Comparison of ENCODE assay signal across 15 mouse cellular contexts in genomic region chr8:91383811-91384210, GRCm38 (mm10).
A peak's percentile ranks its signal among the peaks of the same experiment; 100 is the strongest.
DNase-seq lines count a peak whose midpoint lies in the region; ATAC-seq and TF ChIP-seq lines count a peak whose summit lies in the region.
"Had no signal": no experiment of that assay in that cellular context is flagged by ENCODE, and none has a peak within 500 bp of the region (broad histone marks: within the 10 kb centered on the region; RNA-seq: fewer than 3 reads in every experiment).

No protein-coding gene starts in this region.

- DNase-seq in liver, adult 2 months (ENCODE audit: extremely low read depth, low read depth, low spot score): no peak
- DNase-seq in retina, postnatal 1 day: peak; percentile 81
- DNase-seq in retina, embryonic 14.5 days (ENCODE audit: low spot score): no peak
- peak; percentile 56 for DNase-seq in fat pad, adult 2 months (ENCODE audit: extremely low read depth, low read depth, low spot score)
- no peak for DNase-seq in stomach, postnatal 0 days (ENCODE audit: low spot score)
- no peak for DNase-seq in kidney, adult 18-20 months
- DNase-seq: cerebellum, adult 18-20 months; gastrocnemius, postnatal 25 days; kidney, adult 9 months; liver, embryonic 13.5 days had no signal

- no peak for TF ChIP-seq POLR2A in liver, adult 2 months (IDR thresholded peaks at IDR 0.05; ENCODE audit: extremely low read depth, insufficient read depth, low read length)

- H3K9me3 ChIP-seq in liver, embryonic 12.5 days (replicated peaks): no peaks in the 10 kb centered on the region
- no peaks in the 10 kb centered on the region for H3K9me3 ChIP-seq in stomach, postnatal 0 days (ENCODE audit: control insufficient read depth, low read length)
- H3K9me3 ChIP-seq: heart, embryonic 13.5 days; liver, embryonic 13.5 days had no signal

- ATAC-seq in liver, embryonic 12.5 days: no peak
- no peak for ATAC-seq in stomach, postnatal 0 days (ENCODE audit: low FRiP score, low TSS enrichment)
- no peak for ATAC-seq in inflammation-experienced regulatory T-cells, adult 6 months
- ATAC-seq: CD4-positive, CD25-positive, alpha-beta regulatory T cell, adult 4 months had no signal

- 81% methylated on average over 11 of the region's 11 CpGs for WGBS in liver, adult 2 months
- 86% methylated on average over 11 of the region's 11 CpGs for WGBS in liver, embryonic 12.5 days (ENCODE audit: insufficient replicate concordance)
- WGBS in stomach, postnatal 0 days: 78% methylated on average over 11 of the region's 11 CpGs

- peaks cover 24% of the 10 kb centered on the region; the same call in 1 of the 2 replicates for H3K79me2 ChIP-seq in liver, adult 2 months (ENCODE audit: control insufficient read depth, insufficient read depth, low read length)

- H3K9ac ChIP-seq in liver, adult 2 months (ENCODE audit: low read depth, low read length): peak overlapping the region; percentile 33
- no peak overlapping the region for H3K9ac ChIP-seq in liver, embryonic 12.5 days
- no peak overlapping the region for H3K9ac ChIP-seq in stomach, postnatal 0 days (ENCODE audit: low read length)
- H3K9ac ChIP-seq: heart, embryonic 13.5 days; hindbrain, embryonic 14.5 days; liver, embryonic 13.5 days had no signal

- no peak overlapping the region for H3K4me3 ChIP-seq in liver, adult 2 months (ENCODE audit: insufficient read depth, low read depth, low read length)
- no peak overlapping the region for H3K4me3 ChIP-seq in liver, embryonic 12.5 days
- H3K4me3 ChIP-seq in stomach, postnatal 0 days (ENCODE audit: low read depth, low read length): no peak overlapping the region
- H3K4me3 ChIP-seq: heart, embryonic 13.5 days; liver, embryonic 13.5 days had no signal

- no peaks in the 10 kb centered on the region for H3K27me3 ChIP-seq in liver, adult 2 months (ENCODE audit: control insufficient read depth, insufficient read depth, low read length)
- H3K27me3 ChIP-seq in liver, embryonic 12.5 days (replicated peaks): no peaks in the 10 kb centered on the region
- H3K27me3 ChIP-seq in stomach, postnatal 0 days (ENCODE audit: control insufficient read depth, insufficient read depth, low read length): no peaks in the 10 kb centered on the region
- H3K27me3 ChIP-seq: heart, embryonic 13.5 days; liver, embryonic 13.5 days had no signal

- no peak for TF ChIP-seq EP300 in stomach, postnatal 0 days (optimal IDR thresholded peaks at IDR 0.05)

- no peaks in the 10 kb centered on the region for H3K36me3 ChIP-seq in liver, adult 2 months (ENCODE audit: control insufficient read depth, insufficient read depth, low read length)
- H3K36me3 ChIP-seq in liver, embryonic 12.5 days: no peaks in the 10 kb centered on the region
- no peaks in the 10 kb centered on the region for H3K36me3 ChIP-seq in stomach, postnatal 0 days (ENCODE audit: control insufficient read depth, insufficient read depth, low read length)
- H3K36me3 ChIP-seq: heart, embryonic 13.5 days; liver, embryonic 13.5 days had no signal

- no peak for TF ChIP-seq CTCF in liver, adult 2 months (IDR thresholded peaks at IDR 0.05; ENCODE audit: low read depth, low read length)
- no peak for TF ChIP-seq CTCF in stomach, postnatal 0 days (IDR thresholded peaks at IDR 0.05; ENCODE audit: low read depth)

- H3K4me1 ChIP-seq in liver, adult 2 months (ENCODE audit: control insufficient read depth, insufficient read depth, low read length): peaks cover 29% of the 10 kb centered on the region
- peaks cover 40% of the 10 kb centered on the region for H3K4me1 ChIP-seq in liver, embryonic 12.5 days
- 0 out of 2 replicates have a peak, but pooled peaks cover 3% of the 10 kb centered on the region for H3K4me1 ChIP-seq in stomach, postnatal 0 days (replicated peaks; ENCODE audit: control insufficient read depth, insufficient read depth)

- peak overlapping the region; percentile 82 for H3K27ac ChIP-seq in liver, adult 2 months (replicated peaks; ENCODE audit: insufficient read depth, low read depth, low read length)
- H3K27ac ChIP-seq in liver, embryonic 12.5 days: no peak overlapping the region
- H3K27ac ChIP-seq in stomach, postnatal 0 days (replicated peaks): 0 out of 2 replicates have a peak overlapping the region, but pooled peaks have one; percentile 40
- H3K27ac ChIP-seq: heart, embryonic 13.5 days; hindbrain, embryonic 14.5 days had no signal

- H3K4me2 ChIP-seq in liver, embryonic 12.5 days: no peak overlapping the region
- H3K4me2 ChIP-seq in stomach, postnatal 0 days (replicated peaks; ENCODE audit: low read depth): no peak overlapping the region
- H3K4me2 ChIP-seq: heart, embryonic 13.5 days; hindbrain, embryonic 14.5 days; liver, embryonic 13.5 days had no signal

Comparison
In these comparisons a context has a peak if more than half of its experiments do, and no peak if none do; other contexts are left out.
1. DNase-seq: peak in retina, postnatal 1 day (single experiment) and fat pad, adult 2 months (single experiment); none in liver, adult 2 months (single experiment), retina, embryonic 14.5 days (single experiment), stomach, postnatal 0 days (single experiment) and kidney, adult 18-20 months (single experiment).